Mouse (Mus musculus) bone marrow, adult 2 months (tissue): ENCODE measurements around the gene Ect2. TPM values are rescaled to one million over a fixed set of nuclear protein-coding genes. Genes with fewer than 3 reads are reported as not detected.
A peak's percentile ranks its signal among the peaks of the same experiment; 100 is the strongest.

Experiments used
- H3K27ac ChIP-seq: fragments of 200-500 bp; 2 replicates; pipeline ENCODE4 v1.5.1; 2012; ENCODE audit warnings: low read depth, mild to moderate bottlenecking, control low read depth, inconsistent platforms, low read length; ENCODE audit not compliant: control insufficient read depth, poor library complexity, insufficient read depth
- H3K4me1 ChIP-seq: fragments of 200-500 bp; 2 replicates; pipeline ENCODE4 v1.6.1; 2011; ENCODE audit warnings: low read length; ENCODE audit not compliant: control insufficient read depth, insufficient read depth
- H3K4me3 ChIP-seq: fragments of 200-500 bp; replicated peaks from 2 replicates; pipeline ENCODE3; 2011; ENCODE audit warnings: mild to moderate bottlenecking, low read depth, low read length, control low read depth; ENCODE audit not compliant: control insufficient read depth
- CTCF ChIP-seq: fragments of 200-500 bp; IDR thresholded peaks from 2 replicates; pipeline ENCODE4 v1.5.1; 2011; ENCODE audit warnings: low read length, control low read depth; ENCODE audit not compliant: control insufficient read depth, insufficient read depth
- POLR2A ChIP-seq: fragments of 200-500 bp; IDR thresholded peaks from 2 replicates; pipeline ENCODE4 v1.6.1; 2011; ENCODE audit warnings: low read depth, mild to moderate bottlenecking, control low read depth, low read length, borderline replicate concordance; ENCODE audit not compliant: control insufficient read depth
- WGBS: fragments of 180-500 bp; shearing (Covaris S2); methylation state at CpG from one replicate; pipeline ENCODE4 v1.1.7; 2018; 5-methylcytosine and 5-hydroxymethylcytosine counted together
- polyA plus RNA-seq: library from polyadenylated mRNA; stranded (reverse); fragments of >200 nt; gene quantifications from 2 replicates; pipeline ENCODE4 v1.2.4, GENCODE M21; 2011; ENCODE audit warnings: low replicate concordance; ENCODE audit not compliant: missing spikeins, insufficient read depth, insufficient read length

The Ect2 gene
- polyA plus RNA-seq, 1 experiment = 28.8 TPM

- 35% methylated on average over 6 of the region's 6 CpGs for WGBS
- no peak for TF ChIP-seq CTCF
- TF ChIP-seq POLR2A = no peak
- Histone ChIP-seq H3K27ac (peak overlapping the region; percentile 58), H3K4me1 (peaks cover 19% of the 10 kb centered on the region), H3K4me3 (no peak overlapping the region)
These were observed 38.2 kb upstream of the Ect2 start for GRCm38 (mm10) chr3:27191856-27192255.

DNA sequence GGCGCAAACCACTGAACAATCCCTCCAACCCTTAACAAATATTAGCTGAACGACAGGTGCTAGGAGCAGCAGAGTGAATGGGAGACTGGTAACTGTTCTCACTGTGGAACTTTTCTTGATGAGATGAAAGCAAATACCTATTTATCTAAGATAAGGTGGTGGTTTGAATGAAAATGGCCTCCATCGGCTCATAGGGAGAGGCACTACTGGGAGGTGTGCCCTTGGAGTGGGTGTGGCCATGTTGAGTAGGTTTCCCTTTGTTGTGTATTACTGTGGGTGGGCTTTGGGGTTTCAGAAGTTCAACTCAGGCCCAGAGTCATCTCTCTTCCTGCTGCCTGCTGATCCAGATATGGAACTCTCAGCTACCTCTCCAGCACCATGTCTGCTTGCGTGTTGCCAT, 37.2 kb upstream of the Ect2 start:
- H3K27ac ChIP-seq = no peak overlapping the region
- TF ChIP-seq POLR2A (no peak), CTCF (no peak)
- 81% methylated on average over 4 of the region's 4 CpGs for WGBS
- H3K4me1 ChIP-seq = peaks cover 19% of the 10 kb centered on the region
- H3K4me3 ChIP-seq = no peak overlapping the region

DNA sequence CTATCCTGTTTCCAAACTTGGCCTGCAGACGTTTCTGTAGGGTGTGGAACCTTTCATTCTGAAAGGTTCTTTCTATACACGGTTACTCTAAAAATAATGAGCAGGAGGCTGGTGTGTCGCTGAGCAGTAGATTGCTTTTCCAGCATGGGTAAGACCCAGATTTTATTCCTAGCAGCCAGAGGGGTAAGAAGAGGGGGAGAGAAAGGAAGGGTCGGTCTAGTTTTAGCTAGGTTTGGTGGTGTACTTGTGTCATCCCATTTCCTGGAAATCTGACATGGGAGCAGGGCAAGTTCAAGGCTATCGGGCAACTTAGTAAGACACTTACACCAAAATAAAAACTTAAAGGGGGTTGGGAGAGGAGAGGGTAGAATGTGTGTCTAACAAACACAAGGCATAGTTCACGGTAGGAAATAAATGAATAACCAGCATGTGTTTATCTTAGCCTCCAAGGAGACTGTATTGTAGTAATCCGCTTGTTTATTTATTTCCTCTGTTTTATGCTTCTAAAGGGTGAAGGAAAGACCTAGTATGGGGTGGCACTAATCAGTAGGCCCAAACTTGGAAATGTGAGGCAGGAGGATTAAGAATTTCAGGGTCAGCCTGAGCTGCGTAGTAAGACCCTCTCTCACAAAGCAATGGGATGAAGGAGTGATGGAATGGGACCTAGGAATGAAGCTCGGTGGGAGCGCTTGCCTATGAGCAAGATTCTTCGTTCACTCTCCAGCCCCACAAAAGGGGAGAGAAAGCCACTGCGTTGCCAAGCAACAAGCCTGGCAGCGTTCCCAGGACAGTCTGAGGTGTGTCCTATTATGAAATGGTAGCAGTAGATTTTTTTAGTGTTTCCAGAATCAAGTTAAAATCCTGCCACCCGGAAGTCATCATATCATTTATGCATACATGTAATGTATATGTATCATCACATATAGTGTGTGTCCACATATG, 35.9 kb upstream of the Ect2 start:
- no peak overlapping the region for H3K4me3 ChIP-seq
- WGBS = 58% methylated on average over 14 of the region's 14 CpGs
- no peak for TF ChIP-seq CTCF
- TF ChIP-seq POLR2A = no peak
- H3K4me1 ChIP-seq = peaks cover 19% of the 10 kb centered on the region
- no peak overlapping the region for H3K27ac ChIP-seq

- TF ChIP-seq CTCF (no peak), POLR2A (no peak)
- no peak overlapping the region for H3K27ac ChIP-seq
- WGBS = 73% methylated on average over 1 of the region's 1 CpGs
- H3K4me3 ChIP-seq = no peak overlapping the region
- H3K4me1 ChIP-seq = peaks cover 13% of the 10 kb centered on the region
These were observed 34.7 kb upstream of the Ect2 start for GRCm38 (mm10) chr3:27188386-27188785.

DNA sequence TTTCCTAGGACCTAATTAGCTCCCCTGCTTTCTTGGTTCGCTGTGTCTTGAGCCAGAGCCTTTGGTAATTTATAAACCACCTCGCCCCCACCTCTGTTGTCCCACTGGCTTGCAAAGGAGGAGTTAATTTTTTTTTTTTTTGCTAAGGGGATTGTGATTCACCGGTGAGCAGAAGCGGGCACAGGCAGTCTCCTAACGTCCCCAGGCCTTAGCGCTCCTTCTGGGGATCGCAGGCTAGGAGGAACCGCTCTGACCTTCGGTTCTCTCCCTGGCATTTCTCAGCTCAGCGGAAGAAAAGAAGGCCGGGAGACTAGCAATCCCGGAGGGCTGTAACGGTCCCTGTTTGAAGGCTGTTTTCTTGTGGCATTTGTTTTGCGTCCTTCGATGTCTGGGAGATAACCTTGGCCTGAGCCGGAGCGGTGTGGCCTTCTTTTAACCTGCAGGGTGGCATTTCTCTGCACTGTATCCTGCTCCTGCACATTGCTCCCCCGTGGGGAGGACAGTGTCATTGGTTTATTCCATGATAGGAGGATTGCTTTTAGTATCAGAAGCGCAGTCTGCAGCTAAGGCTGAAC, 30.0 kb upstream of the Ect2 start:
- peak overlapping the region; percentile 93 for H3K4me3 ChIP-seq
- no peaks in the 10 kb centered on the region; the same call in 1 of the 2 replicates for H3K4me1 ChIP-seq
- no peak for TF ChIP-seq CTCF
- no peak for TF ChIP-seq POLR2A
- WGBS = 2% methylated on average over 19 of the region's 19 CpGs
- no peak overlapping the region for H3K27ac ChIP-seq

- under 1% methylated on average over 54 of the region's 54 CpGs for WGBS
- TF ChIP-seq CTCF (peak; percentile 96), POLR2A (peak; percentile 84; the same call in 1 of the 2 replicates)
- Histone ChIP-seq H3K27ac (peak within 1 kb of the TSS; percentile 58), H3K4me3 (peak within 1 kb of the TSS; percentile 93), H3K4me1 (no peaks in the 10 kb centered on the region; the same call in 1 of the 2 replicates)
These were observed 29.3 kb upstream of the Ect2 start, which contains the start of gene Nceh1 for GRCm38 (mm10) chr3:27182733-27183600. Gene Nceh1, plus strand, starts transcription at chr3:27182965.

DNA sequence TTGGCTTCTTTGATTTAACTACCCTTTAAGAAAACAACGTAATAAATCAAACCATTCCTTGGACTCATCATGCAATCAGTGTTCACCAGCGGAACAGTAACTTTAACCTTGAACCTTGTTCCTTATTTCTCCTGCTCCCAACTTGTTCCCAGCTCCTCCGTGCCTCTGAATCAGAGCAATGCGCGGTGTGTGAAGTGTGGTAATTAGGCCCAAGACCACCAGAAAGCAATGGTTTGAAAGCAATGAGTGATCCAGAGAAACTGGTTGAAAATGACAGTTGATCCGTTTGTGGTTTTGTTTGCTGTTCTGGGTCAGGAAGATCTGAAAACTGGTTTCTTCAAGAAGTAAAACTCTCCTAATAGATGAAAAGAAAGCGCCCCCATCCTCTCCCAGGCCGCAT, 26.0 kb upstream of the Ect2 start:
- H3K27ac ChIP-seq = no peak overlapping the region
- WGBS = 74% methylated on average over 8 of the region's 8 CpGs
- TF ChIP-seq CTCF (no peak), POLR2A (no peak)
- no peaks in the 10 kb centered on the region; the same call in 1 of the 2 replicates for H3K4me1 ChIP-seq
- no peak overlapping the region for H3K4me3 ChIP-seq
